Mouse (Mus musculus): Measurements from ENCODE around the gene Depdc1b.

Gene Depdc1b

DNA sequence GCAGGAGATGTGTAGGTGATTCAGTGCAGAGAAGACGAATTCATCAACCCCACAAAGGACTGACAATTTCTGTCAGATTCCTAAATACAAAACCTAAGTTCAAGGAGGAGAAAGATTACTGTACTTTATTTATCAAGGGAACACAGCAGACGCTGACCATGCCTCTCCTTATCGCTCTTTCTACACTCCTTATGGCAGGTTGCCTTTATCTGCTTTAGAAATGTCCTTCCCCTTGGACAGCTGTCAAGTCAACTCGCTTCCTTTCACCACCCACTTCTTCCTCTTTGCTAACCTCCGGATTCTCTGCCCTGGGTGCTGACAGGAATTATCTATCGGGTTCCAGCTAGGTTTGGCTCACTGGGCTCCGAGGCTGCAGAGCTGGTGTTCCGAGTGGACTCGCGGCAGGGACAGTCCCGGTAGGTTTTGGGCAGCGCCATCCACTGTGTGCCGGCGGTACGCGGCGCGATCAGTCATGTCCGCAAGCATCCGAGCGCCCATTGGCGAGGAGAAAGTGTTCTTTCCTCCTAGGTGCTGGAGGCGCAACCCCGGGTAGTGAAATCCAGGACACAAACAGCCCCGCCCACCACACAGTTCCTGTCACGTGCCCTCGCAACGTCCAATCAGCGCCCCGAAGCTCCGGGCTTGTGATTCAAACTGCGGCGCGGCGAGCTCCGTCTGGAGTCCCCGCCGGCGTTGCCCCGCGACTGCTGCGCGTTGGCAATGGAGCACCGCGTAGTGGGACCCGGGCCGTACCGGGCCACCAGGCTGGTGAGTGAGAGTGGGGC, at the start of gene Depdc1b:
TSS of gene Depdc1b (plus strand) at position 631 of the 785 bp plus-strand sequence.
- DNase-seq (ENCODE audit: low read depth, low spot score): peak; percentile 90

DNA sequence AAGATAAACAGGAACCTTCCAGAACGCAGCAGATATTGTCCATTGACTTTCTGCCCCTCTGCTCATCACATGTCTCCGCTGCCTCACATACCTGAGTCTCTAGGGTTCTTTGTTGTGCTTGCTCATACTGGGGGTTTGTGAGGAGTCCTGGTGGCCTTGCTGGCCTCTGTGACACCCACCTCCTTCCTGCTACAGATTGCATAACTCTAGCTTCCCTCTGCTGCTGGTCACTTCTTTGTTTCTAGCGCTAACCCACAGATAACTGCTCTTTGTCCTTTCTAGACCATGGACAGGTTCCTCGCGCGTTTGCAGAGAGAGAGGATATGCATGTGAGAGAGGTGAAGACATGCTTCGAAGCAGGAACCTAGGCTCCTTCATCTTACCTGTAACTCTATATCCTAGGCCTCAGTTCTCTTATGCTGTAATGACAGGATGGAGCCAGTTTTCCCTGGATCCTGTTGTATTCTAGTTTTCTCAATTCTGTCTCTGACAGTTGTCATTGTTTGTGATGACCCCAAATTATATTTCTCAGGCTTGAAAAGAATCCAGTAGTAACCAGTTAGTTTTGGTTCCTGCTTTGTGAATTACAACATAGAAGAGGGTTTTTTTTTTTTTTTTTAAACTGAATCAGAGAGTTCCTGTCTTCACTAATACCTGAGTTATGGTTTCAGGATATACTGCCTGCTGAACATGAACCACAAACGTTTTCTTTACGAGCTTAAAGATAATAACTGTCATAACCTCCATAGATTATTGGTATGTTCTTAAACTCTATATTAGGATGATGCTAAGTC, 48.1 kb upstream of the Depdc1b start:
- DNase-seq (ENCODE audit: low read depth, low spot score): no peak

DNA sequence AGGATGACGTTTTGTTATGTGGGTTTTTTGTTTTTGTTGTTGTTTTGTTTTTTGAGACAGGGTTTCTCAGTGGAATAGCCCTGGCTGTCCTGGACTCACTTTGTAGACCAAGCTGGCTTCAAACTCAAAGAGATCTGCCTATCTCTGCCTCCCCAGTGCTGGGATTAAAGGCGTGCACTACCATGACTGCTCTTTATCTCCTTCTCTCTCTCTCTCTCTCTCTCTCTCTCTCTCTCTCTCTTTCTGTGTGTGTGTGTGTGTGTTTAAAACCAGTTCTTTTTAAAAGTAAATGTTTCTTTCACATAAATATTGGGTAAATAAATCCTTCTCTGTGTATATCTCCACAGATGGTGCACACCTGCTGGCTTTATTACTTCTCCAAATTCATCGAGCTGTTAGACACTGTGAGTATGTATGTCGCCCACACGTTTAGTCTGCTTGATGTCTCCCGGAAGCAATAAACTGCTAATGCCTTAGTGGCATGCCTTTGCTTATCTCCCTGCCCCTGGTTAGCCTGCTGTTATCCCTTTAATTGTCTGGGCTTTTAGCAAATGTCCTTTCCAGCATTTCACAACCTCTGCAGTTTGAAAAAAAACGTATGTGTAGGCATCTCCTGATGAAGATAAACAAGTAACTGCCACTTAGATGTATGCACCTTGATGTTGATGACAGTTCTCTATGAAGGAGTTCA, 44.5 kb upstream of the Depdc1b start:
- no peak for DNase-seq (ENCODE audit: low read depth, low spot score)

DNA sequence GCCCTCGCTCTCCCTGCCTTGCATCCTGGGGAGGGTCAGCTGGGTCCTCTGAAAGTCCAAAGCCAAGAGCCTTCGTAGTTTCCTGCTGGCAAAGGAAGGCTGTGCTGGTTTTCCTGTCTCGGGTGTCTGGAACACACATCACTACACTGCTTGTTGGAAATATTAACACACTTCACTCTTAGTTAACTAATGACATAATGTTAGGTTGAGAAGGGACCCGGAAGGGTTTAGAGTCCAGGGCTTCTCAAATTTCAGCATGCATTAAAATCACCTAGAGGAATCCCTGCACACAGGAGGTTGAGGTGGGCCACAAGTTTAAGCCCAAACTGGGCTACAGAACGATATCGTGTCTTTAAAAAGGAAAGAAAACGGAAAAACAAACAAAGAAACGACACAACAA, 43.8 kb upstream of the Depdc1b start:
- no peak for DNase-seq (ENCODE audit: low read depth, low spot score)

GRCm38 (mm10) chr13:108273034-108273433, 43.1 kb upstream of the Depdc1b start:
- DNase-seq (ENCODE audit: low read depth, low spot score): no peak

GRCm38 (mm10) chr13:108273456-108273855, 42.7 kb upstream of the Depdc1b start:
- DNase-seq (ENCODE audit: low read depth, low spot score): no peak

GRCm38 (mm10) chr13:108276561-108276960, 39.6 kb upstream of the Depdc1b start:
- DNase-seq (ENCODE audit: low read depth, low spot score): no peak

DNA sequence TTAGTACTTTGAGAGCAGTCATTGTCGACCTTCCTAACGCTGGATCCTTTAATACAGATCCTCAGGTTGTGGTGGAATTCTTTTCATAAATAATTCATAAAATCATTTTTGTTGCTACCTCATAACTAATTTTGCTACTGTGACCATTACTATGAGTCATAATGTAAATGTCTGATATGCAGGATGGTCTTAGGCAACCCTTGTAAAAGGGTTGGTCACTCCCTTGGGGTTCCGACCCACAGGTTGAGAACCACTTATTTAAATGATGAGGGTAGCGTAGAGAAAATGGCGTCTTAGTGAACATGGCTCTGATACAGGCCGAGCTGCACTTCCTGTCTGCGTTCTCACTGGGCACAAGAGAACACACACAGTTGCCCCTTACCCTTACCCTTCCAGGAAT, 38.8 kb upstream of the Depdc1b start:
- DNase-seq (ENCODE audit: low read depth, low spot score): no peak

DNA sequence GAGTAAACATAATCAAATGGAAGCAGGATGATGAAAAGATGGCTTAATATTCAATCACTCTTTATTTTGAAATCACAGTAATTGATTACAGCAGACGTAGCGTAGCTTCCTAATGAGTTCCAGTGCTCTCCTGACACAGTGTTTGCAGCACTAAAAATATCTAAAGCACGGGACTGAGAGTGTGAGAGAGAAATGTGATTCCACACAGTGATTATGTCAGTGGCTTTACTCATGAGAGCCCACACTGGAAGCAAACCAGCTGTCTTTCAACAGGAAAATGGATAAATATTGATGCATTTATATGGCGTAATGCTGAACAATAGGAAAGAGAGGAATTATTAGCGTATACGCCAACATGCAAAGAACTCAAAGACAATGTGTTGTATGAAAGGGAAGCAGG, 37.5 kb upstream of the Depdc1b start:
- no peak for DNase-seq (ENCODE audit: low read depth, low spot score)

DNA sequence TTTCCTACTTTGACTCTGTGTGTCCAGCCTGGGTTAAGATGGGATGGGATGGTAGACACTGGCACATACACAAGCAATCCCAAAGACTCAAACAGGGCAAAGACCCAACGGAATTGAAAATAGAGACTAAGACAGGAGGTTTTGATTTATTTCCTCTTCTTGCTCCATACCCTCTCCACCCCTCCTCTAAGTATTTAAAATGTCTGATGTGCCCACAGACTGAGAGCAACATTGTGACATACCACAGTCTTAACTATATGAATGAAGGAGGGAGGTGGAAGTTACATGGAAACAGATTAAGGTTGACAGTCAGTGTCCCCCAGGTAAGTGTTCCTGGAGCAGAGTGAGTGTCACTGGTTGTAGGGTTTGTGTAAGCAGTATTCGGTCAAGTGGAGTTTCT, 31.8 kb upstream of the Depdc1b start:
- no peak for DNase-seq (ENCODE audit: low read depth, low spot score)

GRCm38 (mm10) chr13:108287953-108288352, 28.2 kb upstream of the Depdc1b start:
- no peak for DNase-seq (ENCODE audit: low read depth, low spot score)

GRCm38 (mm10) chr13:108289436-108289835, 26.7 kb upstream of the Depdc1b start:
- no peak for DNase-seq (ENCODE audit: low read depth, low spot score)

GRCm38 (mm10) chr13:108290314-108290713, 25.8 kb upstream of the Depdc1b start:
- DNase-seq (ENCODE audit: low read depth, low spot score): no peak

DNA sequence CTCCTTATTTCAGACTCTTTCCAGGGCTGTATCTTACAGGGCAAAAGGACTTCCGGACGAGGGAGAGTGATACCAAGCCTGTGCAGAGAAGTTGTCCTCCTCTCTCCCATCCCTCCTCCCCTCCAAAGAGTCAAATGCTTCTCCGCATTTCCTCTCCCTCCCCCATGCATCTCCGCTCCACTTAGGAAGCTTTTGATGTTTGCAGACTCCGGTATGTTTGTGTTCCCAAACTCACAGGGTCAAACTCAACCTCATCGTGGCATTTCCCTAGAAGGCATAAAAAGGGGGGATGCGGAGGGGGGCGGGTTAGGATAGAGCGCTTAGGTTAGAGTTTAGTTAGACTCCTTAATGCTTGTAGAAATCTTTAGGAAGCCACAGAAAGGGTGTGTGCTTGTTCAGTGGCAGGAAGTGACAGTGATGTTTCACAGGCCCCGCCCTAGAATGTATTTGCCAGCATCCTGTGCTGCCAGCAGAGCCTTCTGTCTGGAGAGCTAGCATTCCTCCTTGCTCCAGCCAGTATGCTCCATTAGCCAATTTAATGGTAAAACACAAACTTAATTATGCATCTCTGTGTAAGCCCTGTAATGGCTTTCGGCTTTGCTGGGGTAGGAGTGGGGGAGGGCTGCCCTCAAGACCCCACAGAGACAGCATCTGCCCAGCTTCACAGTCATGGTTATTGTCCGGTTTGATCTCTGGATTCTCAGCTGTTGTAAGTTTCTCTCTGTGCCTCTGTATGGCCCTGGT, 18.6 kb upstream of the Depdc1b start:
- no peak for DNase-seq (ENCODE audit: low read depth, low spot score)

GRCm38 (mm10) chr13:108298241-108298640, 17.9 kb upstream of the Depdc1b start:
- DNase-seq (ENCODE audit: low read depth, low spot score): no peak

GRCm38 (mm10) chr13:108300346-108300950, 15.7 kb upstream of the Depdc1b start:
- DNase-seq (ENCODE audit: low read depth, low spot score): no peak

GRCm38 (mm10) chr13:108301411-108301810, 14.7 kb upstream of the Depdc1b start:
- no peak for DNase-seq (ENCODE audit: low read depth, low spot score)

DNA sequence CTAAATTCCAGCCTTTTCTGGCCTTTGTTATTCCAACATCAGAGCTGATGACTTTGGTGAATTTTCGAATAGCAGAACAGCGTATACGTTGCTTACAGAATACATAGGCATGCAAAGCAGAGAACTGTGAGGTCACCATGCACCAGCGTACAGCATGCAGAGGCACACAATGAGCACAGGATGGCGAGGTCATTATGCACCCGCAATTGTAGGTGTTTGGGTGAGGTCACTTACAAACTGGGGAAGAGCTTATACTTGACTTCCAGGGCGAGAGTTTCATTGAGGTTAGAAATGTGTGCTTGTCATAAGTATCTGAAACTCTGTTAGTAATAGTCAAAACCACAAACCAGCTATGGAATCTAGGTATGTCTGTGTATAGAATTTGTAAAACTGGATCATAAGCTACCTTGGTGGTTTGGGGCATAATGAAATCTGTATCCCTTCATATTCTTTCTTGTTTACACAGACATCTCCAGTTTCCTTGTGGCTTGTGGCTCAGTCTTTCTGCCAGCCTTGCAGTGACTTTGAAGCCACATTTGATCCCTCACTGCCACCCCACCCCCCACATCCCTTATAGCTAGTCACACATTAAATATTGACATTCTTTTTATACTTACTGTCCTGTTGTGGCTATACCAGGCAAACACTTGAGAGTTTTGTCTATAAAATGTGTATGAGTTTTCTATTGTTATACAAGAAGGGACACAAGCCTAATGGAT, 13.0 kb upstream of the Depdc1b start:
- DNase-seq (ENCODE audit: low read depth, low spot score): no peak

DNA sequence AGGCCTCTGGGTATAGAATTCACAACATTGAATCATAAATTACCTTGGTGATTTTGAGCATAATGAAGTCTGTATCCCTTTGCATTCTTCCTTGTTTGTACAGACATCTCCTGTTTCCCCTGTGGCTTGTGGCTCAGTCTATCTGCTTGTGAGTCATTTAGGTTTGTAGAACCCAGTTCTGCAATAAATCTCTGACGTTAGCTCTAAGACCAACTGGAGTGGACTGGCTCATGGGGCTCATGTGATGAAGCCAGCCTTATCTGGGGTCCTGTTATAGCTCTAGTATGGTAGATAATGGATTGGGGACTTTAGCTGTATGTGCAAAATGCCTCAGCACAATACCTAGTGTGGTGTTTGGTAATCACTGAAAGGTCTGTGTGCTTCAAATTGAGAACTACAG, 12.3 kb upstream of the Depdc1b start:
- no peak for DNase-seq (ENCODE audit: low read depth, low spot score)

GRCm38 (mm10) chr13:108304680-108305079, 11.5 kb upstream of the Depdc1b start:
- DNase-seq (ENCODE audit: low read depth, low spot score): no peak

DNA sequence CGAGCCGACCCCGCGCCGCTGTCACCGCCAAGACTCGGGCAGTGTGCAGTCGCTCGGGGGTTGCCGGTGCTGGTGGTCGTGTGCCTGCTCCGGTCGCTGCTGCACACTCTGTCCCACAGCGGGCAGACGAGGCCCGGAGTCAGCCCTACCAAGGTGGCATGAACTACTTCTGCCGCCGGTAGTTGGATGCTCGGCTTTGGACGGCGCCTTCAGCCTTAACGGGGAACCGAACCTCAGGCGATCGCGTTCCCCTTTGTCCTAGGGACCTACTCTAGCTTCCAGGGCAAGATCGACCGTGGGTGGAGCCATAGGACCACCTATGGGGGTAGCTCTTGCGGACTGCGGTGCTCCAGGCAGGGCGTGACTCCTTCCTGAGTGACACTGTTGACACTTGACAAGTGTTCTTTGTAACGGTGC, 363 bp downstream of the Depdc1b start:
- no peak for DNase-seq (ENCODE audit: low read depth, low spot score)

Measured in WW6 (cell line).